Mouse (Mus musculus) CD4-positive, CD25-positive, alpha-beta regulatory T cell, adult 4 months (primary cell): ENCODE data around the gene Cyp3a41a. TPM values are rescaled to one million over a fixed set of nuclear protein-coding genes. Genes with fewer than 3 reads are reported as not detected.
"Not testable (repeated sequence)": the region's sequence is repeated elsewhere in the genome, so short reads cannot be mapped to it uniquely, and the experiment has no call there.

ENCODE experiments used
- ATAC-seq: one replicate; pipeline ENCODE4 v1.8.0; 2017
- polyA plus RNA-seq, 2 experiments: library from polyadenylated mRNA; unstranded; fragments of 100-300 nt; shearing (Covaris generic); gene quantifications; one replicate each; pipeline ENCODE4 v1.2.1; 2017

Gene Cyp3a41a
- not detected for polyA plus RNA-seq

GRCm38 (mm10) chr5:145720036-145720435 lies at the start of gene Cyp3a41a:
TSS of gene Cyp3a41a (minus strand) at chr5:145720136.
- ATAC-seq: not testable (repeated sequence)

- ATAC-seq: not testable (repeated sequence)
Measured at GRCm38 (mm10) chr5:145737512-145737911, 17.6 kb upstream of the Cyp3a41a start.

- ATAC-seq: not testable (repeated sequence)
Measured at GRCm38 (mm10) chr5:145714296-145714695, 5.6 kb downstream of the Cyp3a41a start.

DNA sequence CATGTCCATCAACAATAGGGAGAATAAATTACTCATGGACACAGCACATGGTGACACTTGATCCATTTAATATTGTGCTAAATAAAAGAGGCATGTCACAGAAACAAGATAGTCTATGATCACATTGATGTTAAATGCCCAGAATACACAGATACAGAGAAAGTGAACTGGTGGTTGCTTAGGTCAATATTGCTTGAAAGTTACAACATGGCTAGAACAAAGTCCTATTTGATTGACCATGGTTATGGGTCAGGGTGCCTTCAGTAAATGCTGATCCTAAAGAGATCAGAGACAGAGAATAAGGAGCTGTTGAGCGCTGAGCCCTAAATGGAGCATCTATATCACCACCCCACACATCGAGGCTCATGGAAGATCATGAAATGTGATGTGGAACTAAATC lies 12.6 kb downstream of the Cyp3a41a start:
- ATAC-seq: not testable (repeated sequence)

GRCm38 (mm10) chr5:145662007-145662406 lies 57.9 kb downstream of the Cyp3a41a start:
- ATAC-seq: no peak

GRCm38 (mm10) chr5:145647779-145648178 lies 72.2 kb downstream of the Cyp3a41a start:
- ATAC-seq: no peak

Other genes with a start within 250 kb of the Cyp3a41a start
- not detected for gene Cyp3a41b, start 135.4 kb downstream of the Cyp3a41a start, polyA plus RNA-seq
- not detected for gene Cyp3a44, start 85.7 kb upstream of the Cyp3a41a start, polyA plus RNA-seq
- gene Cyp3a11, start 159.8 kb upstream of the Cyp3a41a start, polyA plus RNA-seq: not detected